In the genomic region with DNA sequence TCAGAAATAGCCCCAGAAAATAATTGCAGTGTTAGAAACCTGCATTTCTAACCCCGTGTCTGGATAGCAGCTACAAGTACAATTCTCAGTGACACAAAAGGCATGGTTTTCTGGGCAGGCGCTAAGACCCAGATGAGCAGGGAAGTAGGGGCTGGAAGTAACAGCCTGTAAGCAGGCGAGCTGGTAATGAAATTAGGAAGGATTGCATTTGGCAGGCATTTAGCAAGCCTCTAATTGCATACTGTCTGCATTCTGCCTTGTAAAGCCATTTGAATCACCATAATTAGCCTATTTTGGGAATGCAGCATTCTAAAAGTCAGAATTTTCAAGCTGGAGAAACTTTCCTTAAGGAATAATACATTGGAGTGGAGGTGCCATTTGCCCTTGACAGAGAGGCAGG, we compare ENCODE assay signal across 19 mouse cellular contexts. TPM values are rescaled to one million over a fixed set of nuclear protein-coding genes. Genes with fewer than 3 reads are reported as not detected.
DNase-seq lines count a peak whose midpoint lies in the region; ATAC-seq lines count a peak whose summit lies in the region.
"Had no signal": no experiment of that assay in that cellular context is flagged by ENCODE, and none has a peak within 500 bp of the region (broad histone marks: within the 10 kb centered on the region; RNA-seq: fewer than 3 reads in every experiment).

No protein-coding gene starts in this region.

- no peaks in the 10 kb centered on the region for H3K36me3 ChIP-seq in forebrain, embryonic 14.5 days (ENCODE audit: control insufficient read depth, insufficient read depth, low read length)
- no peaks in the 10 kb centered on the region for H3K36me3 ChIP-seq in forebrain, embryonic 10.5 days (replicated peaks)
- H3K36me3 ChIP-seq in neural tube, embryonic 15.5 days = no peaks in the 10 kb centered on the region
- H3K36me3 ChIP-seq: liver, embryonic 12.5 days; midbrain, embryonic 13.5 days had no signal

- no peaks in the 10 kb centered on the region for H3K9me3 ChIP-seq in forebrain, embryonic 14.5 days (replicated peaks; ENCODE audit: control insufficient read depth, low read length)
- no peaks in the 10 kb centered on the region for H3K9me3 ChIP-seq in forebrain, embryonic 10.5 days
- H3K9me3 ChIP-seq in neural tube, embryonic 15.5 days (replicated peaks) = no peaks in the 10 kb centered on the region
- H3K9me3 ChIP-seq: liver, embryonic 12.5 days; midbrain, embryonic 13.5 days had no signal

- DNase-seq in forebrain, embryonic 14.5 days (ENCODE audit: low spot score) = peak; percentile 77
- DNase-seq in forebrain, embryonic 10.5 days (ENCODE audit: extremely low spot score, low spot score) = no peak
- peak; percentile 25 to 53 for DNase-seq in layer of hippocampus, adult 18-20 months (ENCODE audit: low spot score in 2 of 2)
- no peak for DNase-seq in layer of hippocampus, adult 9-10 months (ENCODE audit: low spot score)
- DNase-seq in brain, adult 2 months (ENCODE audit: low read depth, low spot score) = peak; percentile 85
- DNase-seq in kidney, postnatal 14 days = no peak
- no peak for DNase-seq in cerebellum, adult 8-10 months
- DNase-seq: adrenal gland, postnatal 10 days; cerebellum, adult 2 months; gastrocnemius, postnatal 36 days; kidney, adult 9 months; lung, embryonic 14.5 days; thymus, postnatal 25 days had no signal

- ATAC-seq in forebrain, embryonic 14.5 days = peak; percentile 62
- peak; percentile 75 for ATAC-seq in neural tube, embryonic 15.5 days (ENCODE audit: low FRiP score)
- ATAC-seq: liver, embryonic 12.5 days; midbrain, embryonic 13.5 days had no signal

- no peaks in the 10 kb centered on the region for H3K27me3 ChIP-seq in forebrain, embryonic 14.5 days (replicated peaks; ENCODE audit: control insufficient read depth, insufficient read depth, low read length)
- no peaks in the 10 kb centered on the region for H3K27me3 ChIP-seq in forebrain, embryonic 10.5 days (ENCODE audit: poor library complexity, severe bottlenecking)
- H3K27me3 ChIP-seq in neural tube, embryonic 15.5 days (replicated peaks) = no peaks in the 10 kb centered on the region
- H3K27me3 ChIP-seq: CH12.LX; midbrain, embryonic 13.5 days had no signal

- H3K4me3 ChIP-seq in forebrain, embryonic 14.5 days (ENCODE audit: low read depth, low read length) = no peak overlapping the region
- no peak overlapping the region for H3K4me3 ChIP-seq in forebrain, embryonic 10.5 days
- H3K4me3 ChIP-seq in neural tube, embryonic 15.5 days (replicated peaks) = no peak overlapping the region
- H3K4me3 ChIP-seq: liver, embryonic 12.5 days; midbrain, embryonic 13.5 days had no signal

- WGBS in forebrain, embryonic 14.5 days = 21% methylated on average over 3 of the region's 3 CpGs
- WGBS in forebrain, embryonic 10.5 days = 60% methylated on average over 3 of the region's 3 CpGs
- WGBS in neural tube, embryonic 15.5 days = 34% methylated on average over 3 of the region's 3 CpGs

- H3K4me2 ChIP-seq in forebrain, embryonic 14.5 days (ENCODE audit: low read length) = no peak overlapping the region
- no peak overlapping the region for H3K4me2 ChIP-seq in neural tube, embryonic 15.5 days
- H3K4me2 ChIP-seq: heart, embryonic 11.5 days; liver, embryonic 12.5 days; lung, embryonic 14.5 days; midbrain, embryonic 13.5 days had no signal

- H3K4me1 ChIP-seq in forebrain, embryonic 14.5 days (ENCODE audit: control insufficient read depth, insufficient read depth, low read length) = no peaks in the 10 kb centered on the region
- peaks cover 10% of the 10 kb centered on the region; the same call in 1 of the 2 replicates for H3K4me1 ChIP-seq in forebrain, embryonic 10.5 days
- H3K4me1 ChIP-seq in neural tube, embryonic 15.5 days = peaks cover 10% of the 10 kb centered on the region
- H3K4me1 ChIP-seq: liver, embryonic 12.5 days; midbrain, embryonic 13.5 days had no signal

- no peak overlapping the region for H3K9ac ChIP-seq in forebrain, embryonic 14.5 days (ENCODE audit: low read length)
- no peak overlapping the region for H3K9ac ChIP-seq in neural tube, embryonic 15.5 days (replicated peaks)
- H3K9ac ChIP-seq: liver, embryonic 12.5 days; lung, embryonic 14.5 days; midbrain, embryonic 13.5 days had no signal

- H3K27ac ChIP-seq in forebrain, embryonic 14.5 days (ENCODE audit: low read depth, low read length) = no peak overlapping the region; the same call in 1 of the 2 replicates
- H3K27ac ChIP-seq in forebrain, embryonic 10.5 days = no peak overlapping the region; the same call in 1 of the 2 replicates
- H3K27ac ChIP-seq in neural tube, embryonic 15.5 days (replicated peaks) = no peak overlapping the region
- H3K27ac ChIP-seq: liver, embryonic 12.5 days; midbrain, embryonic 13.5 days had no signal

RNA-seq across cellular contexts. Expression of gene Poc5, which starts 38.0 kb away (rescaled TPM):
- polyA plus RNA-seq in forebrain, embryonic 14.5 days (2014; fragmentation: Nextera tagmentation; extraction: Ambion mirVana) = 28.0 and 35.3 TPM in 2 replicates
- 19.4 and 19.6 TPM in 2 replicates for polyA plus RNA-seq in forebrain, embryonic 10.5 days (2016; fragmentation: Nextera tagmentation; extraction: Ambion mirVana)
- total RNA-seq in layer of hippocampus, adult 18-20 months (2021) = 10 to 100 TPM; 32.5 to 36.1 TPM
- 18.4 and 21.1 TPM in 2 replicates for polyA plus RNA-seq in neural tube, embryonic 15.5 days (2015; fragmentation: Nextera tagmentation; extraction: Ambion mirVana)

RNA-seq across cellular contexts. Expression of gene Ankdd1b, which starts 45.0 kb away (rescaled TPM):
- polyA plus RNA-seq in forebrain, embryonic 14.5 days (2014; fragmentation: Nextera tagmentation; extraction: Ambion mirVana) = not detected in 2 replicates
- polyA plus RNA-seq in forebrain, embryonic 10.5 days (2016; fragmentation: Nextera tagmentation; extraction: Ambion mirVana) = not detected in 2 replicates
- total RNA-seq in layer of hippocampus, adult 18-20 months (2021) = under 1 TPM; 0.13 to 0.37 TPM
- not detected in 2 replicates for polyA plus RNA-seq in neural tube, embryonic 15.5 days (2015; fragmentation: Nextera tagmentation; extraction: Ambion mirVana)
- polyA plus RNA-seq: liver, embryonic 12.5 days; lung, embryonic 14.5 days; midbrain, embryonic 13.5 days; neural tube, embryonic 11.5 days had no signal

Comparison
In these comparisons a context has a peak if more than half of its experiments do, and no peak if none do; other contexts are left out.
1. DNase-seq: peak in forebrain, embryonic 14.5 days (single experiment), layer of hippocampus, adult 18-20 months (2 of 2) and brain, adult 2 months (single experiment); none in forebrain, embryonic 10.5 days (single experiment), layer of hippocampus, adult 9-10 months (single experiment), kidney, postnatal 14 days (single experiment) and cerebellum, adult 8-10 months (single experiment).